Mouse (Mus musculus): Measurements from ENCODE around the gene Naa80.

The Naa80 gene

DNA sequence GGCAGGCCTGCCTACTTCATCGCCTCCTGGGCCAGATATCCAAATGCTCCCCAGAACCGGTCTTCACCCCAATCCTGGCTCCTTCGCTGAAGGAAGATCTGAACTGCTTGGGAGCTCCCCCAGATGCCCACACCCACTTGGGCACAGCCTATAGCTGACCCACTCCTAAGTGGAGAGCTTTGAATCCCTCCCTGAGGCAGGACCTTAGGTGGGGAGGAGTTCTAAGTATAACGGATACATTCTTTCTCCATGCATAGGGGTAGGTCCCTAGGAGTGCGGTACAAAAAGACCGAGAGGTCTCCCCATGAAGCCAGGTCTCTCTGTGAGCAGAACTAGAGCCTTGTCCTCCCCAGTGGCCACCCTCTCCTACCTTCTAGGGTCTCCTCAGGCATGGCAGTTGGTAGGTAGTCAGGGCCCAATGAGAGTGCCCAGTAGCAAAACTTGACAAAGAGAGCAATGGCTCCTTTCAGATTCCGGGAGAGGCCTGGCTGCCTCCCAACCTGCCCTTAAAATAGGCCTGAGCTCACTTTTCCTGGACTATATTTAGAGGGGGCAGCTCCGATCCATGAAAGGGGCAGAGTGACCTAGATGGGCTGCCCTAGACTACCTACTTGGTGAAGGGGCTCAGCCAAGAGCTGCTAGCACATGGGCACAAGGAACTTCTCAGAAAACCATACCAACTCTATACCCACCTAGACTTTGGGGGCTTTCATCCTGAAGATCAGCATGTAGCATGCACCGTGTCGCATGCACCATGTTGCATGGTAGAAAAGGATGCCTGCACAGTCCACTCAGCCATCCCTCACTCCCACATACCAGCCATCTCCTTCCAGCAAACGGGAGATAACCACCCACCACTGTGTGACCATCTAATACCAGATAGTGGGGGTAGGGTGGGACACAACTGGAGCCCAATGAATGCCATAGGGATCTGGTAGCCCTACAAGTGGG, 18.2 kb downstream of the Naa80 start:
- no peak for DNase-seq

DNA sequence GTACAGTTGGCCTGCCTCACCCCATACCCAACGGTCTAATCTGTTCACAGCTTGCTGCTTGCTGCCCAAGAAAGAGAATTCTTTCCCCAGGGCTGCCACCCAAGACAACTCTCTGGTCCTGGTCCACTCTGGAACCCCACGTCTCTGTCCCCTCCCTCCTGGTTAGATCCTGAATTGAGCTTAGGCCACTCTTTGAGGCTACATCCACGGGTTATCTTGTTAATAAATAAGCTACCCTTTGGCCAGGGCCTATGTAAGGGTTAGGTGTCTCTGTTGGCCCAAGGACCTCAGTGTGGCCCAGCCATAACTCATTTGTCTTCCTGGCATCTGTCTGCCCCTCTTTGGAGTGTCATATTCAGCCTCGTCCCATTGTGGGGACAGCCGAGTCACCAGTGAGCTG, 19.7 kb downstream of the Naa80 start:
- no peak for DNase-seq

DNA sequence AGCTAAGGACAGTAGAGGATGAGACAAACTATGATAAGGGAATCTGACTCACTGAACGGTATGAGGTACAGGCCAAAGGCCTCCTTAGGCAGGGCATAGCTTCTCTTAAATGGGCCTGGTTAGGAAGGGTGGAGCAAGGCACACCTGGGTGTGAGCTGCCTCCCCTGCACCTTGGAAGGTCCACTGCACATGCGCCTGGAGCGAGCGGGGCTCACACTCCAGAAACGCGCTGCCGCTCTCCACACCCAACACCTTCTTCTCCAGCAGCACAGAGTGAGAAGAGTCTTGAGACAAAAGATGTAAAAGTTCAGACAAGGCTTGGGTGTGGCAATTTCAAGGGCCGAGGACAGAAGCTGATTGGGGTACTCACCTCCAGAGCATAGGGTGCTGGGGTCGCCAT, 20.7 kb downstream of the Naa80 start:
- DNase-seq, result no peak

DNA sequence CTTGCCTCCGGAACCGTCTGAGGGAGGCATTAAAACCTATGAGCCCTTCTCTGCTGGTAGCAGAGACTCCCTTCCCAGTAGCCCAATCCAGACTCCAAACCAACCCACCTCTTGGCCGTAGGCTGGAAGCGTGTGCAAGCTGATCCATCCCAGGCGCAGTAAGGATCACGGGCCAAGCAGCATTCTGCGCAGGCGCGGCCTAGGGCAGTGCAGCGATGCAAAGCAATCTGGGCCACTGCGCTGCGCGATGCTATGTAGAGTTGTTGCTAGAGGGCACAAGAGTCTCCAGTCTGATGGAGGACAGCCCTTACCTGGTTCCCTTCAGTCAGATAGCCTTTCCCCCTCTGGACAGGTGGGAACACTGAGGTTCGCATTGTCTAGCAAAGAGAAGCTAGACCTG, 21.2 kb downstream of the Naa80 start:
- no peak for DNase-seq

DNA sequence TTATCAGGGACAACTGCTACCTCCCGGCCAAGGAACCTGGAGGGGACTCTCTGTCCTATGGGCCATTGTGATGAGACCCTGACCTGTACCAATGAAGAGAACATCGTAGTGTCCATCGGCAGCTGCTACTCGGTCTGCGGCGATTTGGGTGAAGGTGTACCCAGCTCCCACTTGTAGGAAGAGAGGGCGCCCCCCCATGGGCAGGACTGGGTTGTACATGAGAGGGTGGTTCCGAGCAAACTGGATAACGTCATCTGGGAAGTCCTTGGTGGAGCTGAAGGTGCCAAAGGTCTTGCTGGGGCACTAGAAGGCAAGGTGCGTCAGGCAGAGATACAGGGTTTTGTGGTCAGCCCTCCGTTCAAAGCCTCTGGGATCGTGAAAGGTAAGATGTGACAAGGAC, 22.1 kb downstream of the Naa80 start:
- DNase-seq, result peak in 1 of 2 experiments; percentile 48

DNA sequence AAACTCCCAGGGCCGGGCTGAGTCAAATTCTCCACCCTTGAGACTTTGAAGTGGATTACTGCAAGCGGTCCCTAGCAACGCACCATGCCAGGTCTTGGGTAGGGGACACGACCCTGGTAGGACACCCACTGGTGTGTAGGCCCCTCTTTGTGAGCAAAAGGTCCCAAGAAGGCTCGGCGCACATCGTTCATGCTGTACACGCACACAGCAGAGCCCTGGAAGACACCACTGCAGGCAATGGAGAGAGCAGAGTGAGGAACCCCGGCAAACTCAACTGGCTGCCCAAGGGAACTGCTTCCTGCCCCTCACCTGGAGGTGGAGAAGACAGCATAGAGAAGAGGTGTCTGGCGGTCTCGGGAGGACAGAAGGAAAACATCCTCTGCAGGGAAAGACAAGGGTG, 22.6 kb downstream of the Naa80 start:
- no peak for DNase-seq

DNA sequence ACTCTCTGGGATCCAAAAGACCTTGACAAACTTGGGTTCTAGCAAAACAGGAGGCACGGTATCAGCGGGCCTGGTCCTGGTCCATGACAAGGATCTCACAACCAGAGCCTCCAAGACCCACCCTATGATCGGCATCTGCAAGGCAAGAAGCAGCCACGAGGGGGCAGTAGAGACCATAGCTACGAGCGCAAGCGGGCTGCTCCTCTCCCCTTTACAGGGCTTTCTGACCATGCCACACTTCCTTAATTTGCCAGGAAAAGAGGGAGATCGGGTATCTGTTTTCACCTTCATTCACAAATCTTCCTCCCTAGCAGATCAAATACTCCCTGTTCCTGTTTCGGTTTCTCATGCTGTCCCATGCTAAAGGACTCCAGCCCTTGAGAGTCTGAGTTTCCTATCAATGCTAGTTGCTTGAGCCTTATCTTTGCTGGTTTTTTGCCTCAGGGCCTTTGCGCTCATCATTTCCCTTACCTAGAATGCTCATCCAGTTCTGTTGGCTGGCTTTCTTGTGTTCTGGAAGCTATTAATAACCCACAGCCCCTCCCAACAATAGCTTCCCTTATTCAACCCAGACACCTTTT, 23.5 kb downstream of the Naa80 start:
- DNase-seq, result peak; percentile 85 to 93

DNA sequence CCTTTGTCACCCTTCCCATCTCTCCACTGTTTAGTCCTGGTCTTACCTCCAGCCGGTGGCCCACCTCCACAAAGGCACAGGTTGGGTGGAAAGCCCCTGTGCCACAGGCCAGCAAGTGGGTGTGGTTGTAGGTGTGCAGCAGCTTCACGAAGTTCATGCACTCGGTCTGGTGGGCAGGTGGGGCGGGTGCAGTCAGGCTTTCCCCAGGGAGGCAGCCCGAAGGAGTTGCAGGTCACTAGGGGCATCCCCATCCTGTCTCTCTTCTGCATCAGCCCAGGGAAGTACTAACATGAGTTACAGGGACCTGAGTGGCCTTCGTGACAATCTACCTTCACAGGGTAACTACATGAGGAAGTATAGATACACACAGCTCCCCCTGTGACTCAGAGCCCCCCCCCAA, 24.6 kb downstream of the Naa80 start:
- DNase-seq, result no peak

DNA sequence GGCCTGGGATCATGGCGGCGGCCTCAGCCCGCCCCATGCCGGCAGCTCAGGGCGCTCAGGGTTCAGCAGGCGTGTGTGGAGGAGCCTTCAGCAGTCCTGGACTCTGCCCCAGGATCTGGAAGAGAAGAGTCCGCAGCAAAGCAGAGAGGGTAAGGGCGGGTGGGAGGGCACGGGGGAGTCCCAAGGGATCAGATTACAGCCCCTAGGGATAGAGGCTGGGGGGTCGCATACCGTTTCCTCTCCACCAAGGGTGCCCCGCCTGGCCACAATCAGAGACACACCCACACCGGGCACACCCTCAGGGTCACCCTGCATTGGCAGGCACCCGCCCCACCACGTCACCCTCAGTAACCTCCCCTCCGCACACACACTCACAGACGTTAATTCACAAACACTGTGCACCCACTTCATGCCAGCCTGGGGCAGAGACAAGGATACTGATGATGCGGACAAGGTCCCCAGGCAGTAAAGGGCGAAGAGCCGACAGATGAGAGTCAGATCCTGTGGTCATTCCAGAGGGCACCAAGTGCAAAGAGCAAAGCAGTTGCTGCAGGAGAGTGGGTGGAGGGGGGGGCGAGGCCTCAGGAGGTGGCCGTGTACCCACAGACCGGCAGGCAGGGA, 26.5 kb downstream of the Naa80 start:
- DNase-seq, result no peak

DNA sequence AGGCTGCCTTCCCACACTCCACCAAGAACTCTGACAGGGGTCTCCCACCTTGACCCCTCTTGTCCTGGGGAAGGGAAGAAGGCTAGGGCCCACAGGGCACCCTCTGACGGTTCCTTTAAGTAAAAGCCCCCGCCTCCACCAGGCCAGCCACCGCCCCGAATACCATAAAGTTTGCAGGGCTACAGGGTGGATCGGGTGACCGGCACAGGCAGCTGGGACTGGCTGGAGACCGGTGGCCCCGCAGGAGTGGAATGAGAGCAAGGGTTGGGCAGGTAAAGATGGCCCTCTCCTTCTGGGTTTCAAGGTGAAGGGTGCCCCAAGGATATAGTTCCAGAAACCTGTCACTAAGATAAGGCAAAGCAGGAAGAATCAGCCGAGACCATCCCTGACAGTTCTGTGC, 27.9 kb downstream of the Naa80 start:
- DNase-seq, result no peak

DNA sequence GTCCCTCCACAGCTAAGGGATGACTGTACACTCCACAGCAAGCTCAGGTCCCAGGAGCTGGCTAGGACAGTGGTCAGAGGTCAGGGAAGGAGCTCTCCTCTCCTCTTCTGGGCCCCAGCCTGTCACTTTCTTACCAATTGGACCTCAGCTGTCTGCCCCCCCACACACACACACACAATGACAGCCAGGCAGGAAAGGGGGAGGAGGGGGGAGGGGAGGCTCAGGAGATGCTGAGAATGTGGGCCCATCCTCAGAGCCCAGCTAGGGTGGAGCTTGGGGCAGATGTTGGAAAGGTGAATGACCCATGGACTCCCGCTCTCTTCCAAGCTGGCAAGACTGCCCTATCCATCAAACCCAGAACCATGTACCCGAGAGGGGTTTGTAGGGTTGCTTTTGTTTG, 28.3 kb downstream of the Naa80 start:
- no peak for DNase-seq

DNA sequence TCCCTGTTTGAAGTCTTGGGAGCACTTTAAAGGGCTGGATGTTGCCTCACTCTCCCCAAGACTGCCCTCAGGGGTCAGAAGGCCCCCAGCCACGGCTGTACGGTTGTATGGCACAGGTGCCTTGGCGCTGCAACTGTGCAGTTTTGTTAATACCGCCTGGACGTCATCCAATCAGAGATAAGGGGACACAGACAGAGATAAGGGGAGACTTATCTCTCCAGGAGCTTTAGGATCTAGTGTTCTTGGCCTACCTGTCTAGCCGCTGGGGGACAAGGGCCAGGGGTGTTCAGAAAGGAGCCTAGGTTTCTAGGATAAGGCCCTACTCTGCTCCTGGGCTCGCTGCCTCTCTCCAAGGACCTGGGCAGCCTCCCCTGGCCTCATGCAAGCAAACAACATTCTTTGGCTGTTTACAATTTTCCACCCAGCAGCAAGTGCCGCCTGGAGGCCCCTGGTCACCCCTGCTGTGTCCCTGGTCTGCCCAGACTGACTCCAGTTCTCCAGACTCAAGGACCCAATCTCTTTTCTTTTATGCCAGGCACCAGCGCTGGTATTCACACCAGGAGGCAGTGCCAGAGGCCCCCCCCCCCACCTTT, 29.1 kb downstream of the Naa80 start:
- no peak for DNase-seq

DNA sequence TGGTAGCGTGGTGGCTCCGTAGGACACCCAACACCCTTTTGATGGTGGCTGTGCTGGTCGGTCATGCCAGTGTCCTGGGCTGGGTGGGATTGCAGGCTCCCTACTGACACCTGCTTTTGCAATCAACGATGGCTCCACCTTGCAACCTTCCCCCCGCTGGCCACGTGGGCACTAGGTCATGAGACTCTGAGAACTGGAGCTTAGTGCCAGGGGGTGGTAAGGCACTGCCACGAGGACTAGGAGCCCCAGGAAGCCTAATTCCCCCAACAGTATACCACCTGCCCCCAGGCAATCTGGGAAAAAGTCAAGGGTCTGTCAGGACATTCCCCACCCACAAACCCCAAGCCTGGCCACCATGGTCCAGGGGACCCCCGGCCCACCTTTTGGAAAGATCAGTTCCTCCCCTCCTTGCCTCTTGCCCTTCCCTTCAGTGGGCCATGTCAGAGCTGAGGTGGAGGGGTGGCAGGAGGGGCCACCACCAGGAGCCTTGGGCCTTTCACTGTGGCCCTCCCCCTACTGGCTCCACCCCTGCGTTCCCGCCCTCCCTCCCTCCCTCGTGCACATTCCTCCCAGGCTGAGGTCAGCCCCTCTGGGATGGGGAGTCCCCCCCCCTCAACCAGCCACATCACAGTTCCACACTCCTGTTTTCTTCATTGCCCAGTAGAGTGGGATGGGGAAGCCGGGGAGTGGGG, 30.2 kb downstream of the Naa80 start, which contains the start of gene Sema3b:
Gene Sema3b, minus strand, starts transcription at position 489 of the 692 bp plus-strand sequence.
- DNase-seq, result no peak

DNA sequence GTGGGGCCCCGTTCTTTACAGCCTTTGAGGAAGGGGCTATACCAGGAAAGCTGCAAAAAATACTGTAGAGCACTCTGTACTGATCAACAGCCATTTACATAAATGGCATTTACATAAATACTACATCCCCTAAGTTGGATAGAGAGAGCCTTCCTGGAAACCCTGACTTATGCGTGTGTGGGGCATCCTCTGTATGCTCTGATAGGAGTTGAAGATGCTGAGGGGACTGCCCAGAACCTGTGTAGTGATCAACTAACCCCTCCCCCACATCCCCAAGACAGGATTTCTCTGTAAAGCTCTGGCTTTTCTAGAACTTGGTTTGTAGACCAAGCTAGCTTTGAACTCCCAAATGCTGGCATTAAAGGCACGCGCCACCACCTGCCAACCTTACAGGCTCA, 30.7 kb downstream of the Naa80 start:
- no peak for DNase-seq

DNA sequence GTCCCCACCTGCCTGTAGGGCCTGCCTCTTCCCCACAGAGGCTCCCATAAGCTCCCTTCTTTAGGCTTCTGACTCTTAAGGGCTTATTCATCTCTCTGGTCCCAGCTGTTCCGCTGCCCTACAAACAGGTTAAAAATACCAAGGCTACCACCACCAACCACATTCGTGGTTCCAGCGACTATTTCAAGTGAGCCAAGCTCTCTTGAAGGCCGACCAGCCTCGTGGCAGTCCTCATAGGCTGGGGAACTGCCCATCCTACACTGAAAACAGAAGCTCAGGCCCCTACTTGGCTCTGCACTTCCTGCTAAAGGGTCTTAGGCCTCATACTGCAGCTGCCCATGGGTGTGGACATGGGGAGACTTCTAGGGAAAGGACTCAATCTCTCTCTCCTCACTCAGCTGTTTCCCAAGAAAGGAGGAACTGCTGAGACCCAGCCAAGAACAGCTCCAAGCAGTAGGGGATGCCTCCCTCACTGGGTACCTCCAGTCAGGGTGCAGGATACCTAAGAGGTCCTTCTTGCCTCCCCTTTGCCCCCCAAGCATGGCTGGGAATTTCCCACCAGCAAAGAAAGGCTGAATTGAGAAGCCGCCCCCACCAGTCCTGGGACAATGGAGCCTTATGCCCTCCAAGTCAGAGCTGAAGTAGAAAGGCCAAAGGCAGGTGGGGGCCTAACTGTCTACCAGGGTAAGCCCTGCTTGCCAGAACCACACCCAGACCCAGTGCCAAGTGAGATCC, 32.9 kb downstream of the Naa80 start:
- no peak for DNase-seq

DNA sequence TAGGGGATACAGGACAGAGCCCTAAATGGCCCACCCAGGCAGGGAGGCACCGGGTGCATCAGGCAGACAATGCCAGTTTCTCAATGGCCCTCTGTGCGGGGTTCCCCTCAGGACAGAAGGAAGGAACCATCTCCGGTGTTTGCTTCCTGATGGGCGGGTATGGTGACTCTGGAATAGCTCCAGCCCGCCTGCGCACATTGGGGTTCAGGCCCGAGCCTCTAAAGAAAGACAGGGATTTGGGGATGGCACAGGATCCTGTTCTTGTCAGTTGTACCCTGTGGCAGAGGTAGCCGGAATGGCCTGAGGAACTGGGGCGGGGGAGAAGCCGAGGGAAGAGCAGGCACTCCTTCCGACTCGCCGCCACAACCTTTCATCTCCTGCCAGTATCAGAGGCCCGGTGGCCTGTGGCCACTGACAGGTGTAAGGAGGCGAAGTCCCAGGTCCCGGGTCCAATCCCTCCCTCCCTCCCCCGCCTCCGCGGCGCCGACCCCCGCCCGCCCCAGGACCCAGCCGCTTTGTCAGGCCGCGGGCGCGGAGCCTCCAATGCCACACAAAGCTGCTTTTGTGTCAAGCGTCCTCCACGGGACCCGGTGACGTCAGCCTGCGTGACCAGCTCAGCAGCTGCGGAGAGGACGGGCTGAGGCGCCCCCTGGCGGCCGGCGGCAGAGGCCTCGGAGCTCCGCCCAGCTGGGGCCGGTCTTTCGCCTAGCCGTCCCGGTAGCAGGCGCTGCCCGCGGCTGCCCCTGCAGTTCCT, 33.7 kb downstream of the Naa80 start:
- peak; percentile 97 for DNase-seq

DNA sequence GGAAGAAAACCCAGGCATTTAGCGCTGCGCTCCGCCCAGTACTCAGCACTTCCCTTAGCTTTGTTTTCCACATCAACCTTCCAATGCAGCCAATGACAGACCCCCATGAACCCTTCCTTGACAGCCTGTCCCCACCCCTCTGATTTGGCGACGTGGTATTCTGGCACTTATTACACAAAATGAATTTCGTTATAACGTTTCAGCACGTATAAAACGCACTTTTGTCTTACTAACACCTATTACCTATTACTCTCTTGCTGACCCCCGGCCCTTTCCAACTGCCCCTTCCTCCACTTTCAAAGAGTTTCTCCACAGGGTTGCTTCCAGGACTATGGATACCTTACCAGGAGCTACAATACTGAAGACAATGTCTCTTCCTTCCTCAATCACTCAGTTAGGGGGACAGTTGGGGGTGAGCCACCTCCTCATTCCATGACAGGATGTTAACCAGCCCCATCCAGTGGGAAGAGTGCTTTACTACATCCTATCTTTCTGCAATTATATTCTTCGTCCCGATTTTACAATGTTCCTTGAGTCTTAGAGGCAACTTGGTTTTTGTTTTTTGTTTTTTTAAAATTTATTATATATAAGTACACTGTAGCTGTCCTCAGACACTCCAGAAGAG, 34.4 kb downstream of the Naa80 start:
- DNase-seq, result no peak

DNA sequence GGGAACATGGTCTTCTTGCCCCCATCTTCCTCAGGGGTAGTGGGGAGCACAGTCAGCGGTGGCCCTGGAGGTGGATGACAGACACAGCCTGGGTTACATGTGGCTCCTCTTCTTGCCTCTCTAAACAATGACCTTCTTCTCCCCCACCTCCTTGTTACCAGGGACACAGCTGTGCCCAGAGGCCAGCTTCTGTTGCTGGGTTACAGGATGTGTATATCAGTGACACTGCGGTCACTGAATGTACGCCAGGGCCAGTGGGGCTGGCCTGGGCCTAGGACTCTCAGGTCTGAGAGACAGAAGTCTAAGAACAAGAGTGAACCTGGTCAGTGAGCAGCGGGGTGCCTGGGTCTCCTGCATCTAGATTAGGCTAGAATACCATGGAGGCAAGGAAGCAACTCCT, 36.3 kb downstream of the Naa80 start:
- no peak for DNase-seq

DNA sequence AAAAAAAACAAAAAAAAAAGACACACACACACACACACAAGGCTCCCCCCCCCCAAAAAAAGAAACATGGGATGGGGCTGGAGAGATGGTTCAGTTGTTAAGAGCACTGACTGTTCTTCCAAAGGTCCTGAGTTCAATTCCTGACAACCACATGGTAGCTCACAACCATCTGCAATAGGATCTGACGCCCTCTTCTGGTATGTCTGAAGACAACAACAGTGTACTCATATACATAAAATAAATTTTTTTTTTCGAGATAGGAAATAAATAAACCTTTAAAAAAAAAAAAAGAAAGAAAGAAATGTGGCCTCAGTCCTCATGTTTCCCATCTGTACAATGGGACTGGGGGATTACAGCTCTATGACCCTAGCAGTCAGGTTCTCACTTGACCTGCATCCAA, 38.8 kb downstream of the Naa80 start:
- DNase-seq, result no peak

DNA sequence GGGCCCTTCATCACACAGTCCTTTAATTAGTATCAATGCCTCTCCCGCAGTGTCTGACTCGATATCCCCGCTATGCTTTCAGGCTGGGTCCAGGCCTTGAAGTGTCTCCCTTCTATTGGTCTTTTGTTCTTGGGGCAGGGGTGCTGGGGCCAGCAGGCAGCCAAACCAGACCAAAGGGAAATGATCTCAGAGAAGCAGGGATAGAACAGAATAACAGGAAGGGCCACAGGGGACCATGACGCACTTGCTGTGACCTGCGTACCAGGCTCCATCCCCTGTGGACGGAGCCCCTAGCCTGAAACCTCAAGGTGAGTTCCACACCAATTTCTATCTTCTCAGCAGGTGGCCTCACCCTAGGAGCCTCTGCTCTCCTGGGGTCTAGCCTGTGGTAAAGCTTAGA, 39.4 kb downstream of the Naa80 start:
- no peak for DNase-seq
